Mouse (Mus musculus) lung, postnatal 0 days (tissue): ENCODE results near the gene Cltc.

Source experiments
- CTCF ChIP-seq: IDR thresholded peaks from 2 replicates; pipeline ENCODE4 v1.5.1; 2016; ENCODE audit warnings: antibody characterized with exemption, mild to moderate bottlenecking
- EP300 ChIP-seq: IDR thresholded peaks from 2 replicates; pipeline ENCODE4 v1.6.1; 2016; ENCODE audit warnings: antibody characterized with exemption, mild to moderate bottlenecking, control low read depth

- no peak for TF ChIP-seq CTCF
- TF ChIP-seq EP300: no peak
Observed at GRCm38 (mm10) chr11:86656849-86657567, 100.4 kb downstream of the Cltc start.
